Mouse (Mus musculus) right cerebral cortex, adult 18-20 months (tissue): Measurements from ENCODE around the gene Pdgfa.

Experiments
- DNase-seq: peaks from one replicate; pipeline ENCODE4 v3.0.0; 2022; ENCODE audit warnings: mixed read lengths

Pdgfa gene

DNA sequence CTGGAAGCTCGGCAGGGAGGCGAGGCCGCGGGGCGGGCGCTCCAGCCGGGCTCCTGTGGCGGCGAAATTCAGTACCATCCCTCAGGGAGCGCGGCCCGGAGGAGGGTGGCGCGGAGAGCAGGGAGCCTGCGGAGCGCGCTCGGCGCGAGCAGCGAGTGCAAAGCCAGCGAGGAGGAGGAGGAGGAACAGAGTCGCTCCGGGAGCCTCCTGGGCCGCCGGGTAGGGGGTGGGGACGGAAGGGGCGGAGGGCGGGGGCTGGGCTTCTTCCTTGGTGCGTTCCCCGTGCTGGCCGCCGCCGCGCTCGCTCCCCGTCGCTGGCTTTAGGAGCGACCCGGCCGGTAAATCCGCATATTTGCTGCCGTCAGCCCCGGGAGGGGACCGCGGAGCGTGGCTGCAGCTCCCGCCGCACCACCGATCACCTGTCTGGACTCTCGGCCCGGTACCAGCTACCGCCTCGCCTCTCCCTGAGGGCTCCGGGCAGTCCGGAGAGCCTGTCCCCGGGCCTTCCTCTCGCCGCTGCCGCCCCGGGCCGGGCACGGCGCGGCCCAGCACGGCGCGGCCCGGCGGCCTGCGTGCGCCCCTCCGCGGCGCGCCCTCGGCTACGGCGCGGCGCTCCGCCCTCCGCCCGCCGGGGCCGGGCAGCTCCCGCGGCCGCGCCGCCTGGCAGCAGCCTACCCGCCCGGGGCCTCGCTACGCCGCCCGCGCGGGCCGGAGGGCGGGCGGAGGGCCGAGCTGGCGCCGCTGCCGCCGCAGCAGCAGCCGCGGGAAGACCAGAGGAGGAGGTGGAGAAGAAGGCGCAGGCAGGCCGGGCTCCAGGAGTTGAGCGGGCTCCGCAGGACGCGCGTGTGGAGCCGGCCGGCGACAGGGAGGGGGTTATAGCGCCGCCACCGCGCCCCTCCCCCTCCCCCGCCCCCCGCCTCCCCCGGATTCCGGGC is 2.1 kb downstream of the Pdgfa start:
- peak; percentile 83 for DNase-seq

DNA sequence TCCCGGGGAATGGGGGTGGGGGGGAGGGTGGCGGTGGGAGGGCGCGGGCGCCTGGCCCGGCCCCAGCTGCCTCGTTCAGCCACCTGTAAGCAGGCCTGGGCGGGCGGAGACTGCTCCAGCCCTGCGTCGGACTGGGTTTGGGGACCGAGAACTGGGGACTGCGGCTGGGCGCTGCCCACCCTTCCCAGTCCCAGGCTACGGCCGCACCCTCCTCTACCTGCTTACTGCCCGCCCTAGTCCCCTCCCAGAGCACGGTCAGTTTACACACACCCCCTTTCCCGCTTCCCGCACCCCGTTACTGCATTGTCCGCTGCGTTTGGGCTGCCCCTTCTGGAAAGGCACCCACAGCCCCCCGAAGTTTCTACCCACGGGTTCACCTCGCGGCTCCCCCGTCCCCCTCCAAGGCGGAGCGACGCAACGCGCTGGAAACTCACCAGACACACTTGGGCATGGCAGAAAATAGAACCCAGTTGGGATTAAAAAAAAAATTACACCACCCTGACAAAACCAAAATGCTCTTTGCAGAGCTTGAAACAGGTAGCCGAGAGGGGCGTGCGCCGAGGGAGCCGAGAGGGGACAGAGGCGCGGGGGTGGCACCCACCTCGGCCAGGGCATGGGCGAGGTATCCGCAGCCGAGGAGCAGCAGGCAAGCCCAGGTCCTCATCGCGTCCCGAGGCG is 2.9 kb downstream of the Pdgfa start:
- DNase-seq, result peak; percentile 22

DNA sequence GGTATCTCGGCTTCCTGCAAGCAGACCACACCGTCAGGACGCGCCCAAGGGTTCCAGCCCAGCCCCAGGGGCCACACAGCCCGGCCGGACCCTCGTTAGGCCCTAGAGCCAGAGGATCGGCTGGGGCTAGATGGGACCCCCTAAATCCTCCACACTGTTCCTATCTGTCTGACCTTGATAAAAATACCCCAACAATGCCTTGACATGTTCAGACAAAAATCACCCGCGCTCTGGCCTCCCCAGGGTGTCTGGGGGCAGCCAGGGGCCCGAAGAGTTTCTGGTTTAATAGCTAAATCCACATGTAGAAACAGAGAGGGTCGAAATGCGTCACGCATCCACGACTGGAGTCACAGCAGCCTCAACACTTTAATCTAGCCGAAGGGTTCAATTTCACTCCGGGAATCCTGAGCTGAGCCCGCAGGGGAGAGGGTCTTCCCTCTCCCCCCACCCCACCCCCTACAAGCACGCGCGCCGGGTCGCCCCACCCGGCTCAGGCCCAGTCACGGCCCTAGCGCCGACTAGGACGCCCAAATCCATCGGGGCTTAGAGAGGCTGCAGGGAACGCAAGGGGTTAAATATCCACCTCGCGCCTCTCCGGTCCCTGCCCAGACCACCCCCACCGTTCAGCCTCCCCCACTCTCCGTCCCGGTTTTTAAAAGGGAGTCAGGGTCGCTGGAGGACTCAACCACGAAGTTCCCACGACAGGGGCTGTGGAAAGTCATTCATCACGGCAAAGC is 3.6 kb downstream of the Pdgfa start:
- DNase-seq, result no peak

DNA sequence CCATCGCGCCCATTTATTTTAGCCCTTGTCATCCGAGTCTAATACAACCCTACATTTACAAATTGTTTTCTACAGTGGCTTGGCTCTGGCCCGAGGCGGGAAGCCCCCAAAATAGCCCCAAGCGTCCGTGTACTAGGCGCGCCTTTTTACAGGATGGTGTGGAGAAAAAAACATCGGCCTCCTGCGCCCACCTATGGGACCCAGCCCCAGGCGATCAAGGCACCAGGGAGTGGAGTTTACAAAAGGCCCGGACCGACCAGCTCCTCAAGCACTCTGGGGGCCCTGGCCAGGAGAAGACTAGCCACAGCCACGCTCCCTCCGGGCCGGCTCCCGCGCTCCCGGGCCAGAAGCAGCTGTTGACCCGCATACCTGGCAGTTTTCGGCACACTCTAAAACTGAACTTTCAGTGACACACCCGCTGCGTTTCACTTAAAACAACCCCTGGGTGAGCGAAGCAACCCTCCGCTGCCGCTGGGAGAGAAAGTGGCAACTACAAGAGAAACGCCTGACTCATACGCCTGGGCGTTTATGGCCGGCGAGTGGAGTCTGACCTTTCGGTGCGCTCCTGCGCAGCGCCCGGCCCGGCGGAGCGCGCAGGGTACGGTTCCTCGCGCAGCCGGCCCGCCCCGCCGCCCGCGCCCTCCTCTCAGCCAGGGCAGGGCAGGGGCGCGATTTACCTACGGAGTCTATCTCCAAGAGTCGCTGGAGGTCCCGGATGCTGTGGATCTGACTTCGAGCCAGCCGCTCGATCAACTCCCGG is 4.4 kb downstream of the Pdgfa start:
- peak; percentile 20 for DNase-seq

DNA sequence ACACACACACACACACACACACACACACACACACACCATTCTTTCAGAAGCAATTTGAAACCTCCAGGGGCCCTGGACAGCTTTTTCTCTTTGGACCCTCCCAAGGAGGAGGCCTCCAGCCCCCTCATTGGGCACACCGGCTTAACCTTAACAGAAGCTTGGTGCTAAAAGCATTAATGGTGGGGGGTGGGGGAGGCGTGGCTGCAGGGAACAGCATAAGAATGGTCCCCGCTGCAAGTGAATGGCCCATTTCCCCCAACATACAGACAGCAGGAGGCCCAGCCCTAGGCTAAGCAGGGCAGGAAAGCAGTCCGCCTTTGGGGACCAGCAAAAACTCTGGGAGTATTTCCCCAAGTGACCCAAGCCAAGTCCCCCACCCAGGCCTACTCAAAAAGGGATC is 5.4 kb downstream of the Pdgfa start:
- DNase-seq, result no peak

DNA sequence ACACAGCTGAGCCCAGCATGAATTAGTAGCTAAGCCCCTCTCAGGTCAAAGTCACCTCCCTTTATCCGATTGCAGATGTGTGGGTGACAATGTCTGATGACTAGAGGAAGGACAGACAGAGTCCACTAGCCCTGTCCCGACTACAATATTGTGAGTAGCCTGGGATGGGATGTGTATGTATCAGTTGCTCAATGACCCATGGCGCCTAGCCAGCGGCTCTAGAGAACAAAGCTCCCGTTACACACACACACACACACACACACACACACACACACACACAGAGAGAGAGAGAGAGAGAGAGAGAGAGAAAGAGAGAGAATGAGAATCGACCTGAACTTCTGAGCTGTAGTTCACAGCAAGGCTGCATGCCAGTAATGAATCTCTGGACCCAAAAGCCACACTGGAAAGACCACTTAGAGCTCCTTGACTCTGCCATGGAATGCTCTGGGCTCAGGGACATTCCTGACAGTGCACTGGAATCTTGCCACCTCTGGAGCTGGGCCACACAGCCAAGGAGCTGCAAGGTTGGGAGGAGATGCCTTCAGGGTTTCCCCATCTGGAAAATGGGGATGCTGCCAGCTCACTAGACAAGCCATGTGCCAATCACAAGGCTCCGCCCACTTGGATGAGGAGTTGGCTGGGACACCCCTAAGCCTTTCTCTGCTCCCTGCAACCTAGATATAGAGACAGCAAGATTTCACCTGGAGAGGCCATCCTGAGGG is 6.3 kb downstream of the Pdgfa start:
- DNase-seq, result peak; percentile 15

DNA sequence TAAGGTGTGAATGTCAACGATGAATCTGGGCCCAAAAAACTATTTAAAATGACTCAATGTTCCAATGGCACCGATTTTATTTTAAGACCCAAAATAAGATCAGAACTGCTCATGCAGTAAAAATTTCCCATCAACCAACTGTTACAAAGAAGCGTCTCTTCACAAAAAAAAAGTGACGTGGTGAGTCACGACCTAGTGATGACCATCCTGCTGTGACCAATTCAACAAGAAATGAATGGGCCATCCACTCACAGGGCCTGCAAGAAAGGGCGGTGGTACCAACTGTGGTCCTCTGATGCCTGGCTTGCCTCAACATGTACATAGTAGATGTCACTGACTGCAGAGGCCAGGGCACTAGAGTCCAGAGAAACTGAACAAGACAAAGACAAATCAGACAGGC is 7.6 kb downstream of the Pdgfa start:
- DNase-seq, result no peak

DNA sequence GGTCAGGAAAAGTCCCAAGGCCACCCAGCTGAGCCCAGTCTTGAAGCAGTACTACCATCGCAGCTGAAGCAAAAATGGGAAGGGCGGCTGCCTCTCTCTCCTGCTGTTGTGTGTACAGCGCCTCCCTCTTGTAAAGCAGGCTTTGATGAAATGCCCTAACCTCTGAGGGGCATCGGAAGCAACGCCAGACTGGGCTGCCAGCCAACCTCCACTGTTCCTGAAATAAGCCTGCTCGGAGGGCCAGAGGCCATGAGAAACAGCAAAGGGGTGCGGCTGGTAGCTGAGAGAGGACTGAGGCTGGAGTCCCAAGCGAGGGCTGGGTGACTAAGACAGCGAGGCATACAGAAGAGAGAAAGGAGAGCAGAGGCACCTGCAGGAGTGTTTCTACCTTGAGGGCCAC is 8.4 kb downstream of the Pdgfa start:
- no peak for DNase-seq

DNA sequence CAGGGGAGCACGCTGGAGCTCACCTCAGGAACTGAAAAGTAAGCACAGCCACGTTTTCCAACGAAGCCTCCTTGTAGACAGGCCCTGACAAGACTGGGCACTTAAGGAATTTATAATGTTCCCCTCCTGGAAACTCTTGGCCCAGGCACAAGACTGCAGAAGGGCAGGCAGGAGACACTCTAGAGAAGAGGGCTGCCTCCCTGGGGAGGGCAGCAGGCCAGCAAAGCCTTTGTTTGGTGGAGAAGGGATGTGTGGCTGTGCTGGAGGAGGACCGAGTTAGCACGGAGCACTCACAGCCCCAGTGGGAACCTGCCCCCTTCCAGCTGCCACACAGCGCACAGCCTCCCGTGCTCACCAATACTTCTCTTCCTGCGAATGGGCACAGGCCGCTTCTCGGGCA is 9.2 kb downstream of the Pdgfa start:
- DNase-seq, result no peak

DNA sequence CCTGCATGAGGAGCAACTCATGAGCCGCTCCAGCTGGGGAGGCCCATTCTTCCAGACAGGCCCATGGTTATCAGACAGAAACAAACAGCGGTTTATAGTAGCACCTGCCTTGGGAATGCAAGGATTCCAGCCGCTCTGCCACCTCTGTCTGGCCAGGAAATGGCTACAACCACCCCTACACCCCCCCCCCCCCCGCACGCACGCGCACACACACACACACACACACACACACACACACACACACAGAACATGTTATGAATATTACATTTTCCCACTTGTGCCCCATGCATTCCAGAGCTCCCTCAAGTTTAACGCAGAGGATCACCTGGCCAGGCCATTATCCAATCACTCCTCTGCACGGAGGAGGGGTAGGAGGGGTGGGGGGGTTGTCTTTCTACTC is 15.2 kb downstream of the Pdgfa start:
- DNase-seq, result no peak

DNA sequence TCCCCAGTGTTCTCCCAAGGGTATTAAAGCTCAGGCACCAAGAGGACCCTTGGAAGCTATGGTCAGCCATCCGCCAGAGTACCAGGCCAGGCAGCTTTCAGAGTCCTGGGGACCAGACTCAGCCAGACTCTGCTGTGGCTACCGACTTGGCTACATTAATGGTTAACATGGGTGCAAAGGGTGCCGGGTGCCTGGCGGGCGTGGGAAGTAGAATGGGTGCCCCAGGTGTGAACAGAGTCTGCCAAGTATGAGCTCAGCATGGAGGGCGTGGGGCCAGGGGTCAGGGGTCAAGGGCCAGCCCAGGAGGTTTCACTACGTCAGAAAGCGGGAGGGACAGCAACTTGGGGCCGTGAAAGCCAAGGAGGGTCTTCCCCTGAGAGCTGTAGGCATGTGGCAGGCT is 16.6 kb downstream of the Pdgfa start:
- DNase-seq, result no peak

DNA sequence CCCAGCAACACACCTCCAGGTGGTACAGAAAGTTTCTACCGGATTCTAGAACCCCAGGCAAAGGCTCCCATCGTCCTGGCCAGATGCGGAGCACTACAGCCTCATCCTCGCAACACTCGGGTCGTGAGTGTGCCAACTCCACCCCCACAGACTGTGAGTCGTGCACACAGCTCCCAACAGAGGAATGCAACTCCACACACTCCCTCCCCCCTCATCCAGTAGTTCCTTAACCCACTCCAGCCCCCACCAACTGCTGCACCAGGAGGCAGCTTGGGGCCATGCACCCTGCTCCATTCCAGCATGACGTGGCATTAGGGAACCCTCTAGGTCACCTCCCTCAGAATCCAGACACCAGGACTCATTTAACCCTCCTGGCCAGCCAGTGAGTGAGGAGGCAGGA is 17.3 kb downstream of the Pdgfa start:
- DNase-seq, result peak; percentile 65

DNA sequence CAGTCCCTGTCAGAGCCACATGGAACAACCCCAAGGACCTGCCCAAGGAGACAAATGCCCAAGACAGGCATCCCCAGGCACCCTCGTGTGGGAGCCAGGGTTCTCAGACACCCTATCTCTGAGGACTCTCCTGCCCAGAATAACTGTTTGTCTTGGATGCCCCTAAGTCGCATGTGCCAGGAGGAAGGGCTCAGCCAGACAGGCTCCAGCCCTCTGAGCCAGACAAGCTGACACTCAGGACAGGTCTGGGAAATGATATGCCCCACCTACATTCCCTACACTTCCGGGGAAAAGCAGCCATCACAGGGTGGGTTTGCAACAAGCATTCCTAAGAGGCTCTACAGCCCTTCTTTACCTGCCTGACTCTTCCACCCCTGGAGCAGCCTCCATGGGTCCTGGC is 19.4 kb downstream of the Pdgfa start:
- DNase-seq, result no peak

DNA sequence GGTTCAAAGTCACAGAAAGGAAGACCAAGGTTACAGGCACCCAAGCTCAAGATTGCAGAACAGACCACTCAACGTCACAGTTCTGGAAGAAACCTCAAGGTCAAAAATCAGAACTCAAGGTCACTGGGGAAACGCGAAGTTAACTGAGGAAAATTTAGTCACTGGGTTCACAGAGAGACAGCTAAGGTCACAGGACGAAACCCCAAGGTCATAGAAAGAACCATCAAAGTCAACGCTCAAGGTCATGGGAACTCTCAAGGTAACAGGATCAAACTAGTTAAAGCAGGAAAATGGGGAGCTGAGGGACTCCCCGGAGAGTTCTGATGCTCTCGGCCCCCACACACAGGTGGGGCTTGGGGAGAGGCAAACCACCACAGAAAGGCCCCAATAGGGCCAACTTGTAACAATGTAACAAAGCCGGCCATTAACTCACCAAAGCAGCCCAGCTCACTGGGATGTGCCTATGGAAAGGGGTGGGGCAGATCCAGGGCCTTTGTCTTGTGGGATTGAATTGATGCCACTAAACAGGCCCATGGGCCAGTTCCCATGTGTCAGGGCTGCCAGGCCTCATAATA is 22.2 kb downstream of the Pdgfa start:
- DNase-seq, result no peak

DNA sequence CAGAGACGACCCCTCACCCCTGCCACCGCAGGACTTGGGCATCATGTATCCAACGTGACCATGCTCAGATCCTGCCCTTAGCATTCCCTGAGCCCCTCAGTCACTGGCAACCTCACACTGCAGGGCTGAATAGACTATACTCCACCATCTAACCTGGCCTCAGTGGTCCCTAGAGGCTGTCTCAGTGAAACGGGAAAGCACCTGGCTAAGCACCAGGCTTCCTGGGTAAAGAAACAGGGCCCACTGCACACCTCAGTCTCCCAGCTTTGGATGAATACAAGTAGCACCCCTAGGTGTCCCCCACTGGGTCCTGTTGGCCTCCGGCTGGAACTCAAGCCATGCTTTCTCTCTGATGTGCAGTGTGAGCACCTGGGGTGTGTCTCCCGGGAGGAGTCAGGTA is 23.7 kb downstream of the Pdgfa start:
- DNase-seq, result no peak

DNA sequence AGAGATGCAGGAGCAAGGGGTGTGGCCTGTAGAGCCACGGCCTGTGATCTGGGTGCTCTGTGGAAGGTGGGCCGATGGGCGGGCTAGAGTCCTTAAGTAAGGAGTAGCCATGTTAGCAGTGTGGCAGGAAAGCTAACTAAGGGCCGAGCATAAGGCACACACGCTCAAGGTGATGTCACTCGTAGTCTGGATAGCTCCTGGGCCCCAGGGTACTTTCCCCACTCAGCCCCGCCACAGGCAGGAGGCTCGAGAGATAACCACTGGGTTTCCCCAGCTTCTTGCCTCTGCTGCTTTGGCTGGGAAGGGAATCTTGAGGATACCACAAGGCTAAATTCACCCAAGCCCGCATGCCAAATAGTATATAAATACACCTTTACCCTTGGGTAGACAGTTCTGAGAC is 25.8 kb downstream of the Pdgfa start:
- no peak for DNase-seq

DNA sequence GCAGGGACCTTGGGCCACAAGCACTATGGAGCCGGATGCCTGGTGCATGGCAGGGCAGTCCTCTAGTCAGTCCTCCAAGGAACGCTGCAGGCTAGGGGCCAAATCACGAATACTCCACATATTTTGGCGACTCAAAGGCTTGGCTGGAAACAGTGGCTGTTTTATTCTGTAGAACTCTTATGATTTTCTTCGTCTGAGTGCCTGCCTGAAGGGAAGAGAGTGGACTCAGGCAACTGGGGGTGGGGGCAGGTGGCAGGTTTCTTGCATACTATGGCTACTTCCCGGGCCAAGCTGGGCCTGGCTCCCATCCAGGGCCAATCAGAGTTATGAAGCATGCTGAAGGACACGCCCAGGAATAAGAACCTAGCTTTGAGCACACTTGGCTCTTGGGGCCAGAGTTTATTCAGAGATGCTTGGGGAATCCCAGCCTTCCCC is 27.1 kb downstream of the Pdgfa start:
- DNase-seq, result no peak

DNA sequence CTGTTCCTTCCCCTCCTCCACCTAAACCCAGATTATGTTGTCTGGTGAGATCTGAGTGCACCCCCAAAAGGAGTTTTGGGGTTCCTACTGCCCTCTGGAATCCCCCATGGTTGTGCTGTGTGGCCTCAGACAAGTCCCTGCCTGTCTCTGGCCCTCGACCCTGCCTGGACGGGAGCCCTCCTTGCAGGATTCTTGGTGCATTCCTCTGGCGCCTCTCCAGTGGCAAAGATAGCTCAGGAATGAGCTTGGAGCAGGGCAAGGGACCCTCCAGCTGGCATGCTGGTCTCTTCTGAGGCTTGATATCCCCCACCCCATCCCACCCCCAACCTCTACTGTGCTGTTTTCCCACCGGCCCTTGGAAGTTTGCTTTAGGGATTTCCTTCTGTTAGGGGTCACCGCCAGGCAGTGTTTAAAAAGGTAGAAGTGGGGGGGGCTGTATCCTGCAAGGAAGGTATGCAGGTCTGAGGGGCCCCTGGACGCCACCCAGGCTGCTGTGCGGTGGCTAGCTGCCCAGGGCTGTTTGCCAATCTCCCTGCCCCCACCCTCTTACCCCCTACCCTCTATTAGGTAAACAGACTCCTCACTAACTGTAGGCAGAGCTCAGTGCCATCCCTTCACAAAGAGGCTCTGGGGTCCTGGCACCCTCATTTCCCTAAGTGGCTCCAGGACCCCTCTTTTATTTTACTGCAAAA is 31.0 kb downstream of the Pdgfa start:
- no peak for DNase-seq

DNA sequence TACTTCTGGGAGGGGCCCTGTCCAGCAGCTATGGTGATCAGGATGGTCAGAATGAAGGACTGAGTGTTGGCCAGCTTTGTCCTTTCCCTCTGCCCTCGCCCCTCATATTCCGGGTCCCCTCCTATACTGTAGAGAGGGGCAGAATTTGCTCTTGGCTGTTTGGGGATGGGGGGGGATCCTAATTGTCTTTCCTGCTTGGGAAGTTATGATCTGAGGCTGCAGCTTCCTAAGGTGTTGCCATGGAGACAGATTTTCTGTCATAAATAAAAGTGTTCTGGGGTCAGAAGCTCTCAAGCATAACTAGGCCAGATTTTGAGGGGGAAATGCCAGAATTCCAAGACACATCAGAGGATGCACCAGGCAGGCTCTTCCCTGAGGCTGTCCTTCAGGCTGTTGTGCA is 31.6 kb downstream of the Pdgfa start:
- no peak for DNase-seq

DNA sequence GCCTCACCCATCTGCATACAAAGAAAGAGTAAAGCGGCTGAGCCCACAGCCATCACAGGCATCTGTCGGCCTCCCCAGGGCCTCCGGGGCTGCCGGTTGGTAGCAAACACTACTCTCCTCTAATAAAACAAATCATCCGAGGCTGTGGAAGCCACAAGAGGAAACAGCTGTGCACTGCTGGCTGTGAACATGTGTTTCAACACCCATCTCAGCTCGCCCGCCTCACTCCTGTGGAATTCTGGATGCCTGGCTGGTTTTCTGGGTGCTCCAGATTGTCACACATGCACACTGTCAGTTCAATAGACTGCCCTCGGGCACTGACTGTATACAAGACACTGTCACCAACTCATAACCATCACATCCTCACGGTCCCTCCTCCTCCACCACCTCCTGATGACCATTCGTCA is 40.7 kb downstream of the Pdgfa start:
- DNase-seq, result no peak

DNA sequence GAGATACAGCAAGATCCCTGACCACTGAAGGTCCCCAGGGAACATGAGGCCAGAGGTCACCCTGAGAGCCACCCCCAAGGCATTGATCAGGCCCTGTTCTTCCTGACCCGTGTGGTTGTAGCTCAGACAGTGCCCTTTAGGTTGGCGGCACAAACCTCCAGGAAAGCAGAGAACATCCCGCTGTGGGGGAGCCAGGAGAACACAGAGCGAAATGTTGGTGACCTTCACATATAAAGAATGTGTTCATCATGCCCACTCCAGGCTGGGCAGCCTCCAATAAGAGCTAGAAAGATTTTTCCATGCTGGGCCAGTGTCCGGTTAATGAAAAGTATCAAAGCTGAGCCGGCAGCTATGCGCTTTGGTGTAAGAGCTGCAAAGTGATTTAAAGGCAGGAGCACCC is 43.2 kb downstream of the Pdgfa start:
- DNase-seq, result no peak
